Mouse (Mus musculus): ENCODE data around the gene Scamp3.

The Scamp3 gene

GRCm38 (mm10) chr3:89163643-89164245 lies 13.5 kb upstream of the Scamp3 start:
- no peak for DNase-seq (ENCODE audit: low spot score)

GRCm38 (mm10) chr3:89164506-89165267 lies 12.6 kb upstream of the Scamp3 start, which contains the start of gene Clk2:
Gene Clk2, plus strand, starts transcription at chr3:89164795.
- peak; percentile 93 for DNase-seq (ENCODE audit: low spot score)

GRCm38 (mm10) chr3:89165268-89165870 lies 11.9 kb upstream of the Scamp3 start:
- DNase-seq (ENCODE audit: low spot score): no peak

- no peak for DNase-seq (ENCODE audit: low spot score)
These were observed 10.3 kb upstream of the Scamp3 start for GRCm38 (mm10) chr3:89166945-89167344.

GRCm38 (mm10) chr3:89174844-89175243 lies 2.4 kb upstream of the Scamp3 start:
- DNase-seq (ENCODE audit: low spot score): no peak

- no peak for DNase-seq (ENCODE audit: low spot score)
These were observed 1.7 kb upstream of the Scamp3 start for GRCm38 (mm10) chr3:89175544-89175943.

- DNase-seq (ENCODE audit: low spot score): no peak
These were observed 852 bp upstream of the Scamp3 start for GRCm38 (mm10) chr3:89176421-89176820.

GRCm38 (mm10) chr3:89178107-89178385 lies 773 bp downstream of the Scamp3 start:
- DNase-seq (ENCODE audit: low spot score): no peak

GRCm38 (mm10) chr3:89179056-89179455 lies 1.8 kb downstream of the Scamp3 start:
- DNase-seq (ENCODE audit: low spot score): no peak

GRCm38 (mm10) chr3:89181749-89182500 lies 4.7 kb downstream of the Scamp3 start:
- no peak for DNase-seq (ENCODE audit: low spot score)

GRCm38 (mm10) chr3:89182531-89183057 lies 5.3 kb downstream of the Scamp3 start:
- no peak for DNase-seq (ENCODE audit: low spot score)

GRCm38 (mm10) chr3:89183058-89183958 lies 6.0 kb downstream of the Scamp3 start, which contains the start of gene Fam189b:
Gene Fam189b, plus strand, starts transcription at chr3:89183143.
- DNase-seq (ENCODE audit: low spot score): peak; percentile 86

GRCm38 (mm10) chr3:89183959-89184315 lies 6.7 kb downstream of the Scamp3 start:
- DNase-seq (ENCODE audit: low spot score): no peak

- DNase-seq (ENCODE audit: low spot score): no peak
These were observed 9.9 kb downstream of the Scamp3 start for GRCm38 (mm10) chr3:89187197-89187596.

GRCm38 (mm10) chr3:89187690-89188477 lies 10.6 kb downstream of the Scamp3 start:
- no peak for DNase-seq (ENCODE audit: low spot score)

GRCm38 (mm10) chr3:89188478-89188875 lies 11.2 kb downstream of the Scamp3 start:
- no peak for DNase-seq (ENCODE audit: low spot score)

GRCm38 (mm10) chr3:89190436-89190835 lies 13.2 kb downstream of the Scamp3 start:
- DNase-seq (ENCODE audit: low spot score): no peak

GRCm38 (mm10) chr3:89193351-89193750 lies 16.1 kb downstream of the Scamp3 start:
- no peak for DNase-seq (ENCODE audit: low spot score)

- DNase-seq (ENCODE audit: low spot score): peak; percentile 59
These were observed 16.6 kb downstream of the Scamp3 start for GRCm38 (mm10) chr3:89193853-89194252.

Measured in retina, embryonic 14.5 days (tissue).